Mouse (Mus musculus): ENCODE data around the gene Kctd11. TPM values are rescaled to one million over a fixed set of nuclear protein-coding genes. Genes with fewer than 3 reads are reported as not detected.
A peak's percentile ranks its signal among the peaks of the same experiment; 100 is the strongest.

Kctd11 gene
- polyA plus RNA-seq, 1 experiment: 0.47 TPM

- Histone ChIP-seq H3K27ac (ENCODE audit: control insufficient read depth, insufficient read depth, low read depth, low read length) (no peak overlapping the region), H3K4me3 (ENCODE audit: control insufficient read depth, low read depth, low read length) (no peak overlapping the region)
- no peak for TF ChIP-seq CTCF (IDR thresholded peaks at IDR 0.05; ENCODE audit: control insufficient read depth, insufficient read depth, insufficient replicate concordance, low read depth, low read length)
- no peak for TF ChIP-seq POLR2A (IDR thresholded peaks at IDR 0.05; ENCODE audit: control insufficient read depth, low read depth, low read length)
These were observed 26.5 kb downstream of the Kctd11 start for GRCm38 (mm10) chr11:69854680-69855079.

GRCm38 (mm10) chr11:69853994-69854393 lies 27.2 kb downstream of the Kctd11 start:
- Histone ChIP-seq H3K36me3 (ENCODE audit: control insufficient read depth, insufficient read depth, low read length) (no peaks in the 10 kb centered on the region), H3K27me3 (ENCODE audit: control insufficient read depth, insufficient read depth, low read length) (no peaks in the 10 kb centered on the region), H3K27ac (ENCODE audit: control insufficient read depth, insufficient read depth, low read depth, low read length) (no peak overlapping the region), H3K4me1 (ENCODE audit: control insufficient read depth, insufficient read depth, low read length) (peaks cover 12% of the 10 kb centered on the region), H3K4me3 (ENCODE audit: control insufficient read depth, low read depth, low read length) (no peak overlapping the region)
- TF ChIP-seq CTCF (IDR thresholded peaks at IDR 0.05; ENCODE audit: control insufficient read depth, insufficient read depth, insufficient replicate concordance, low read depth, low read length) (no peak), POLR2A (IDR thresholded peaks at IDR 0.05; ENCODE audit: control insufficient read depth, low read depth, low read length) (no peak)

More at GRCm38 (mm10) chr11:69854680-69855079, 26.5 kb downstream of the Kctd11 start:
- H3K36me3 ChIP-seq (ENCODE audit: control insufficient read depth, insufficient read depth, low read length): no peaks in the 10 kb centered on the region
- H3K27me3 ChIP-seq (ENCODE audit: control insufficient read depth, insufficient read depth, low read length): no peaks in the 10 kb centered on the region
- H3K4me1 ChIP-seq (ENCODE audit: control insufficient read depth, insufficient read depth, low read length): peaks cover 12% of the 10 kb centered on the region

GRCm38 (mm10) chr11:69850754-69851153 lies 30.5 kb downstream of the Kctd11 start:
- peaks cover 16% of the 10 kb centered on the region for H3K4me1 ChIP-seq (ENCODE audit: control insufficient read depth, insufficient read depth, low read length)
- TF ChIP-seq CTCF (IDR thresholded peaks at IDR 0.05; ENCODE audit: control insufficient read depth, insufficient read depth, insufficient replicate concordance, low read depth, low read length) (no peak), POLR2A (IDR thresholded peaks at IDR 0.05; ENCODE audit: control insufficient read depth, low read depth, low read length) (no peak)
- no peak overlapping the region for H3K4me3 ChIP-seq (ENCODE audit: control insufficient read depth, low read depth, low read length)
- H3K27ac ChIP-seq (ENCODE audit: control insufficient read depth, insufficient read depth, low read depth, low read length): no peak overlapping the region
- H3K36me3 ChIP-seq (ENCODE audit: control insufficient read depth, insufficient read depth, low read length): no peaks in the 10 kb centered on the region
- no peaks in the 10 kb centered on the region for H3K27me3 ChIP-seq (ENCODE audit: control insufficient read depth, insufficient read depth, low read length)

- H3K27me3 ChIP-seq (ENCODE audit: control insufficient read depth, insufficient read depth, low read length): no peaks in the 10 kb centered on the region
- peaks cover 9% of the 10 kb centered on the region for H3K4me1 ChIP-seq (ENCODE audit: control insufficient read depth, insufficient read depth, low read length)
- TF ChIP-seq POLR2A (IDR thresholded peaks at IDR 0.05; ENCODE audit: control insufficient read depth, low read depth, low read length) (no peak), CTCF (IDR thresholded peaks at IDR 0.05; ENCODE audit: control insufficient read depth, insufficient read depth, insufficient replicate concordance, low read depth, low read length) (no peak)
- no peak overlapping the region for H3K27ac ChIP-seq (ENCODE audit: control insufficient read depth, insufficient read depth, low read depth, low read length)
- no peak overlapping the region for H3K4me3 ChIP-seq (ENCODE audit: control insufficient read depth, low read depth, low read length)
- H3K36me3 ChIP-seq (ENCODE audit: control insufficient read depth, insufficient read depth, low read length): no peaks in the 10 kb centered on the region
These were observed 31.3 kb downstream of the Kctd11 start for GRCm38 (mm10) chr11:69849884-69850283.

- no peak overlapping the region for H3K4me3 ChIP-seq (ENCODE audit: control insufficient read depth, low read depth, low read length)
- no peaks in the 10 kb centered on the region for H3K36me3 ChIP-seq (ENCODE audit: control insufficient read depth, insufficient read depth, low read length)
- H3K4me1 ChIP-seq (ENCODE audit: control insufficient read depth, insufficient read depth, low read length): peaks cover 6% of the 10 kb centered on the region
- TF ChIP-seq CTCF (IDR thresholded peaks at IDR 0.05; ENCODE audit: control insufficient read depth, insufficient read depth, insufficient replicate concordance, low read depth, low read length): no peak
- TF ChIP-seq POLR2A (IDR thresholded peaks at IDR 0.05; ENCODE audit: control insufficient read depth, low read depth, low read length): no peak
- H3K27ac ChIP-seq (ENCODE audit: control insufficient read depth, insufficient read depth, low read depth, low read length): no peak overlapping the region
- no peaks in the 10 kb centered on the region for H3K27me3 ChIP-seq (ENCODE audit: control insufficient read depth, insufficient read depth, low read length)
These were observed 32.1 kb downstream of the Kctd11 start for GRCm38 (mm10) chr11:69849128-69849527.

GRCm38 (mm10) chr11:69848021-69848420 lies 33.2 kb downstream of the Kctd11 start:
- no peaks in the 10 kb centered on the region for H3K36me3 ChIP-seq (ENCODE audit: control insufficient read depth, insufficient read depth, low read length)
- H3K27ac ChIP-seq (ENCODE audit: control insufficient read depth, insufficient read depth, low read depth, low read length): no peak overlapping the region

GRCm38 (mm10) chr11:69846738-69847688 lies 34.2 kb downstream of the Kctd11 start:
- TF ChIP-seq CTCF (IDR thresholded peaks at IDR 0.05; ENCODE audit: control insufficient read depth, insufficient read depth, insufficient replicate concordance, low read depth, low read length) (no peak), POLR2A (IDR thresholded peaks at IDR 0.05; ENCODE audit: control insufficient read depth, low read depth, low read length) (no peak)
- Histone ChIP-seq H3K27ac (ENCODE audit: control insufficient read depth, insufficient read depth, low read depth, low read length) (no peak overlapping the region), H3K36me3 (ENCODE audit: control insufficient read depth, insufficient read depth, low read length) (no peaks in the 10 kb centered on the region), H3K4me1 (ENCODE audit: control insufficient read depth, insufficient read depth, low read length) (peaks cover 6% of the 10 kb centered on the region), H3K4me3 (ENCODE audit: control insufficient read depth, low read depth, low read length) (peak overlapping the region; percentile 86), H3K27me3 (ENCODE audit: control insufficient read depth, insufficient read depth, low read length) (no peaks in the 10 kb centered on the region)

More at GRCm38 (mm10) chr11:69848021-69848420, 33.2 kb downstream of the Kctd11 start:
- no peak overlapping the region for H3K4me3 ChIP-seq (ENCODE audit: control insufficient read depth, low read depth, low read length)
- peaks cover 6% of the 10 kb centered on the region for H3K4me1 ChIP-seq (ENCODE audit: control insufficient read depth, insufficient read depth, low read length)
- TF ChIP-seq POLR2A (IDR thresholded peaks at IDR 0.05; ENCODE audit: control insufficient read depth, low read depth, low read length) (no peak), CTCF (IDR thresholded peaks at IDR 0.05; ENCODE audit: control insufficient read depth, insufficient read depth, insufficient replicate concordance, low read depth, low read length) (no peak)
- H3K27me3 ChIP-seq (ENCODE audit: control insufficient read depth, insufficient read depth, low read length): no peaks in the 10 kb centered on the region
